Mouse (Mus musculus) stomach, embryonic 16.5 days (tissue): Measurements from ENCODE around the gene Ep400. TPM values are rescaled to one million over a fixed set of nuclear protein-coding genes. Genes with fewer than 3 reads are reported as not detected.

Source experiments
- ATAC-seq: fragments of 200-750 bp; cut with Nextera tagmentation; 2 replicates; pipeline ENCODE4 v1.8.0; 2017; ENCODE audit warnings: moderate number of reproducible peaks, moderate TSS enrichment; ENCODE audit not compliant: insufficient read depth, low FRiP score
- H3K27ac ChIP-seq: fragments of 300-500 bp; sonication (generic); 2 replicates; pipeline ENCODE4 v1.5.1; 2014; ENCODE audit warnings: low read length
- H3K27me3 ChIP-seq: fragments of 300-500 bp; sonication (generic); 2 replicates; pipeline ENCODE4 v1.6.1; 2014; ENCODE audit warnings: low read length, control low read depth, mixed read lengths; ENCODE audit not compliant: control insufficient read depth, insufficient read depth
- H3K36me3 ChIP-seq: fragments of 300-500 bp; sonication (generic); 2 replicates; pipeline ENCODE4 v1.6.1; 2014; ENCODE audit warnings: low read length; ENCODE audit not compliant: control insufficient read depth, insufficient read depth
- H3K4me1 ChIP-seq: fragments of 300-500 bp; sonication (generic); 2 replicates; pipeline ENCODE4 v1.6.1; 2014; ENCODE audit warnings: low read length, control low read depth, mixed read lengths; ENCODE audit not compliant: control insufficient read depth, insufficient read depth
- H3K4me2 ChIP-seq: fragments of 300-500 bp; sonication (generic); 2 replicates; pipeline ENCODE4 v1.6.1; 2014; ENCODE audit warnings: low read depth, low read length, mixed read lengths
- H3K4me3 ChIP-seq: fragments of 300-500 bp; sonication (generic); replicated peaks from 2 replicates; pipeline ENCODE4 v1.5.1; 2014; ENCODE audit warnings: mild to moderate bottlenecking, low read length
- H3K9ac ChIP-seq: fragments of 300-500 bp; sonication (generic); 2 replicates; pipeline ENCODE4 v1.6.1; 2014; ENCODE audit warnings: low read length
- H3K9me3 ChIP-seq: fragments of 300-500 bp; sonication (generic); replicated peaks from 2 replicates; pipeline ENCODE4 v1.6.1; 2016; ENCODE audit warnings: low read length, control low read depth; ENCODE audit not compliant: control insufficient read depth
- WGBS: fragments of 180-500 bp; shearing (Covaris S2); extraction: QIAGEN DNeasy Blood & Tissue Kit; methylation state at CpG from one replicate; pipeline ENCODE4 v1.1.7; 2014; 5-methylcytosine and 5-hydroxymethylcytosine counted together
- polyA plus RNA-seq: library from polyadenylated mRNA; unstranded; fragments of >200 nt; fragmentation: Nextera tagmentation; extraction: Ambion mirVana; gene quantifications from 2 replicates; pipeline ENCODE4 v1.2.1, GENCODE M21; 2015

Ep400 gene
- polyA plus RNA-seq, 1 experiment from 2014 or later: 42.4 TPM

- no peak overlapping the region for H3K9ac ChIP-seq
- H3K4me3 ChIP-seq: no peak overlapping the region
- peaks cover 30% of the 10 kb centered on the region for H3K36me3 ChIP-seq
- ATAC-seq: no peak
- no peaks in the 10 kb centered on the region for H3K4me1 ChIP-seq
- H3K9me3 ChIP-seq: no peaks in the 10 kb centered on the region
- no peak overlapping the region for H3K4me2 ChIP-seq
- no peak overlapping the region for H3K27ac ChIP-seq
- no peaks in the 10 kb centered on the region for H3K27me3 ChIP-seq
Measured at GRCm38 (mm10) chr5:110659682-110660081, 110.8 kb downstream of the Ep400 start.

GRCm38 (mm10) chr5:110653686-110654085 lies 116.8 kb downstream of the Ep400 start:
- Histone ChIP-seq H3K9ac (peak overlapping the region; percentile 90), H3K9me3 (no peaks in the 10 kb centered on the region), H3K4me1 (peaks cover 11% of the 10 kb centered on the region; the same call in 1 of the 2 replicates), H3K27ac (no peak overlapping the region), H3K4me3 (peak overlapping the region; percentile 94), H3K36me3 (peaks cover 26% of the 10 kb centered on the region; the same call in 1 of the 2 replicates), H3K27me3 (no peaks in the 10 kb centered on the region), H3K4me2 (peak overlapping the region; percentile 82)
- peak; percentile 41 for ATAC-seq
- whole genome bisulfite sequencing: under 1% methylated on average over 37 of the region's 37 CpGs

- peak within 1 kb of the TSS; percentile 37; the same call in 1 of the 2 replicates for H3K27ac ChIP-seq
- H3K4me1 ChIP-seq: peaks cover 11% of the 10 kb centered on the region; the same call in 1 of the 2 replicates
- no peaks in the 10 kb centered on the region for H3K9me3 ChIP-seq
- ATAC-seq: peak; percentile 90
- H3K9ac ChIP-seq: peak within 1 kb of the TSS; percentile 90
- peak within 1 kb of the TSS; percentile 85 for H3K4me2 ChIP-seq
- H3K36me3 ChIP-seq: peaks cover 23% of the 10 kb centered on the region; the same call in 1 of the 2 replicates
- H3K27me3 ChIP-seq: no peaks in the 10 kb centered on the region
- WGBS: under 1% methylated on average over 91 of the region's 91 CpGs
- peak within 1 kb of the TSS; percentile 94 for H3K4me3 ChIP-seq
Measured at GRCm38 (mm10) chr5:110652719-110653648, 117.5 kb downstream of the Ep400 start, which contains the start of the genes Noc4l and Ddx51. Noc4l (minus strand) TSS chr5:110653417. Ddx51 (plus strand) TSS chr5:110653451.

GRCm38 (mm10) chr5:110646377-110646776 lies 124.1 kb downstream of the Ep400 start:
- Histone ChIP-seq H3K4me3 (no peak overlapping the region), H3K36me3 (peaks cover 20% of the 10 kb centered on the region), H3K4me1 (no peaks in the 10 kb centered on the region), H3K27ac (no peak overlapping the region), H3K4me2 (no peak overlapping the region), H3K9me3 (no peaks in the 10 kb centered on the region), H3K9ac (no peak overlapping the region), H3K27me3 (no peaks in the 10 kb centered on the region)
- ATAC-seq: no peak

- peak overlapping the region; percentile 59; the same call in 1 of the 2 replicates for H3K9ac ChIP-seq
- peak overlapping the region; percentile 47 for H3K4me2 ChIP-seq
- H3K27ac ChIP-seq: no peak overlapping the region
- ATAC-seq: no peak
- H3K4me3 ChIP-seq: no peak overlapping the region
- H3K27me3 ChIP-seq: no peaks in the 10 kb centered on the region
- no peaks in the 10 kb centered on the region for H3K4me1 ChIP-seq
- H3K9me3 ChIP-seq: no peaks in the 10 kb centered on the region
- H3K36me3 ChIP-seq: no peaks in the 10 kb centered on the region
- 24% methylated on average over 12 of the region's 12 CpGs for WGBS
Measured at GRCm38 (mm10) chr5:110639459-110639858, 131.1 kb downstream of the Ep400 start.

GRCm38 (mm10) chr5:110638306-110639074 lies 132.0 kb downstream of the Ep400 start:
- H3K27ac ChIP-seq: no peak overlapping the region
- H3K36me3 ChIP-seq: no peaks in the 10 kb centered on the region
- H3K9me3 ChIP-seq: no peaks in the 10 kb centered on the region
- H3K27me3 ChIP-seq: no peaks in the 10 kb centered on the region
- ATAC-seq: no peak
- no peaks in the 10 kb centered on the region for H3K4me1 ChIP-seq
- 78% methylated on average over 7 of the region's 7 CpGs for WGBS
- H3K4me2 ChIP-seq: no peak overlapping the region
- H3K4me3 ChIP-seq: no peak overlapping the region
- no peak overlapping the region for H3K9ac ChIP-seq

GRCm38 (mm10) chr5:110635951-110636707 lies 134.4 kb downstream of the Ep400 start:
- no peaks in the 10 kb centered on the region for H3K4me1 ChIP-seq
- no peak for ATAC-seq
- H3K9ac ChIP-seq: no peak overlapping the region
- H3K4me2 ChIP-seq: no peak overlapping the region
- 35% methylated on average over 6 of the region's 6 CpGs for WGBS
- H3K27ac ChIP-seq: no peak overlapping the region
- H3K4me3 ChIP-seq: no peak overlapping the region
- no peaks in the 10 kb centered on the region for H3K27me3 ChIP-seq
- H3K9me3 ChIP-seq: no peaks in the 10 kb centered on the region
- no peaks in the 10 kb centered on the region for H3K36me3 ChIP-seq

- no peaks in the 10 kb centered on the region for H3K36me3 ChIP-seq
- 73% methylated on average over 2 of the region's 2 CpGs for WGBS
- no peaks in the 10 kb centered on the region for H3K9me3 ChIP-seq
- peaks cover 2% of the 10 kb centered on the region; the same call in 1 of the 2 replicates for H3K27me3 ChIP-seq
- no peak for ATAC-seq
- no peaks in the 10 kb centered on the region for H3K4me1 ChIP-seq
- H3K9ac ChIP-seq: no peak overlapping the region
- no peak overlapping the region for H3K4me2 ChIP-seq
- H3K4me3 ChIP-seq: no peak overlapping the region
- H3K27ac ChIP-seq: no peak overlapping the region
Measured at GRCm38 (mm10) chr5:110629525-110630120, 140.9 kb downstream of the Ep400 start.
